In genomic region chr5:117121657-117122056, GRCm38 (mm10) we compare ENCODE assay signal across 9 mouse cellular contexts. TPM values are rescaled to one million over a fixed set of nuclear protein-coding genes. Genes with fewer than 3 reads are reported as not detected.
DNase-seq lines count a peak whose midpoint lies in the region; ATAC-seq lines count a peak whose summit lies in the region.
"Had no signal": no experiment of that assay in that cellular context is flagged by ENCODE, and none has a peak within 500 bp of the region (broad histone marks: within the 10 kb centered on the region; RNA-seq: fewer than 3 reads in every experiment).

No protein-coding gene starts in this region.

- H3K27me3 ChIP-seq in heart, embryonic 13.5 days (replicated peaks): 0 out of 2 replicates have a peak, but pooled peaks cover 10% of the 10 kb centered on the region
- H3K27me3 ChIP-seq in midbrain, embryonic 13.5 days: peaks cover 16% of the 10 kb centered on the region
- H3K27me3 ChIP-seq in midbrain, embryonic 11.5 days (ENCODE audit: control insufficient read depth, insufficient read depth, low read length): peaks cover 4% of the 10 kb centered on the region; the same call in 1 of the 2 replicates
- no peaks in the 10 kb centered on the region for H3K27me3 ChIP-seq in intestine, embryonic 14.5 days (replicated peaks; ENCODE audit: control insufficient read depth, insufficient read depth, low read length)
- H3K27me3 ChIP-seq in stomach, embryonic 15.5 days (replicated peaks): no peaks in the 10 kb centered on the region

- H3K4me2 ChIP-seq in heart, embryonic 13.5 days: peak overlapping the region; percentile 96
- H3K4me2 ChIP-seq in midbrain, embryonic 13.5 days (replicated peaks): peak overlapping the region; percentile 93
- H3K4me2 ChIP-seq in midbrain, embryonic 11.5 days: no peak overlapping the region
- H3K4me2 ChIP-seq in intestine, embryonic 14.5 days (ENCODE audit: low read length): peak overlapping the region; percentile 87
- peak overlapping the region; percentile 90 for H3K4me2 ChIP-seq in stomach, embryonic 15.5 days

- H3K27ac ChIP-seq in heart, embryonic 13.5 days (replicated peaks): no peak overlapping the region
- H3K27ac ChIP-seq in midbrain, embryonic 13.5 days: no peak overlapping the region
- no peak overlapping the region for H3K27ac ChIP-seq in midbrain, embryonic 11.5 days (ENCODE audit: low read depth, low read length)
- no peak overlapping the region for H3K27ac ChIP-seq in intestine, embryonic 14.5 days (ENCODE audit: low read depth)
- no peak overlapping the region for H3K27ac ChIP-seq in stomach, embryonic 15.5 days

- H3K9me3 ChIP-seq in heart, embryonic 13.5 days: no peaks in the 10 kb centered on the region
- H3K9me3 ChIP-seq in midbrain, embryonic 13.5 days: no peaks in the 10 kb centered on the region
- no peaks in the 10 kb centered on the region for H3K9me3 ChIP-seq in midbrain, embryonic 11.5 days (ENCODE audit: control insufficient read depth, low read length)
- H3K9me3 ChIP-seq in intestine, embryonic 14.5 days (ENCODE audit: control insufficient read depth, low read length): no peaks in the 10 kb centered on the region
- no peaks in the 10 kb centered on the region for H3K9me3 ChIP-seq in stomach, embryonic 15.5 days

- H3K4me3 ChIP-seq in heart, embryonic 13.5 days: peak overlapping the region; percentile 82
- H3K4me3 ChIP-seq in midbrain, embryonic 13.5 days (replicated peaks): peak overlapping the region; percentile 76; the same call in 1 of the 2 replicates
- no peak overlapping the region for H3K4me3 ChIP-seq in midbrain, embryonic 11.5 days (ENCODE audit: low read depth, low read length)
- H3K4me3 ChIP-seq in intestine, embryonic 14.5 days (ENCODE audit: low read depth, low read length): no peak overlapping the region
- peak overlapping the region; percentile 82; the same call in 1 of the 2 replicates for H3K4me3 ChIP-seq in stomach, embryonic 15.5 days (replicated peaks)

- H3K9ac ChIP-seq in heart, embryonic 13.5 days: no peak overlapping the region
- no peak overlapping the region for H3K9ac ChIP-seq in midbrain, embryonic 13.5 days (replicated peaks)
- H3K9ac ChIP-seq in midbrain, embryonic 11.5 days (ENCODE audit: low read length): no peak overlapping the region
- no peak overlapping the region for H3K9ac ChIP-seq in intestine, embryonic 14.5 days (ENCODE audit: low read length)
- no peak overlapping the region for H3K9ac ChIP-seq in stomach, embryonic 15.5 days

- DNase-seq in heart, postnatal 4 days: no peak
- DNase-seq in midbrain, embryonic 11.5 days (ENCODE audit: low spot score, missing footprints): no peak
- no peak for DNase-seq in intestine, embryonic 14.5 days (ENCODE audit: low spot score)
- DNase-seq in urinary bladder, adult 2 months (ENCODE audit: low spot score): no peak
- DNase-seq in gastrocnemius, postnatal 4 days (ENCODE audit: low spot score in 2 of 2): no peak
- DNase-seq: cerebellum, adult 11 months had no signal

- no peaks in the 10 kb centered on the region for H3K36me3 ChIP-seq in heart, embryonic 13.5 days
- H3K36me3 ChIP-seq in midbrain, embryonic 13.5 days: no peaks in the 10 kb centered on the region
- no peaks in the 10 kb centered on the region for H3K36me3 ChIP-seq in midbrain, embryonic 11.5 days (ENCODE audit: control insufficient read depth, insufficient read depth, low read length)
- no peaks in the 10 kb centered on the region for H3K36me3 ChIP-seq in intestine, embryonic 14.5 days (ENCODE audit: control insufficient read depth, insufficient read depth, low read length)
- no peaks in the 10 kb centered on the region for H3K36me3 ChIP-seq in stomach, embryonic 15.5 days

- ATAC-seq in heart, embryonic 13.5 days (ENCODE audit: extremely low read depth, insufficient number of reproducible peaks, low FRiP score, low TSS enrichment): no peak
- ATAC-seq in midbrain, embryonic 13.5 days: no peak
- ATAC-seq in midbrain, embryonic 11.5 days (ENCODE audit: low FRiP score): no peak
- no peak for ATAC-seq in intestine, embryonic 14.5 days (replicated peaks; ENCODE audit: low FRiP score, low TSS enrichment, low read depth)
- ATAC-seq in stomach, embryonic 15.5 days (ENCODE audit: insufficient read depth, low FRiP score, low read depth): no peak

- WGBS in heart, embryonic 13.5 days: 7% methylated on average over 2 of the region's 2 CpGs
- 2% methylated on average over 2 of the region's 2 CpGs for WGBS in midbrain, embryonic 13.5 days
- 13% methylated on average over 2 of the region's 2 CpGs for WGBS in midbrain, embryonic 11.5 days
- WGBS in intestine, embryonic 14.5 days: 1% methylated on average over 2 of the region's 2 CpGs
- 5% methylated on average over 2 of the region's 2 CpGs for WGBS in stomach, embryonic 15.5 days

- peaks cover 22% of the 10 kb centered on the region for H3K4me1 ChIP-seq in heart, embryonic 13.5 days
- peaks cover 20% of the 10 kb centered on the region for H3K4me1 ChIP-seq in midbrain, embryonic 13.5 days (replicated peaks)
- peaks cover 9% of the 10 kb centered on the region for H3K4me1 ChIP-seq in midbrain, embryonic 11.5 days (ENCODE audit: control insufficient read depth, insufficient read depth, low read length)
- H3K4me1 ChIP-seq in intestine, embryonic 14.5 days (replicated peaks; ENCODE audit: control insufficient read depth, insufficient read depth, low read length): peaks cover 9% of the 10 kb centered on the region; the same call in 1 of the 2 replicates
- H3K4me1 ChIP-seq in stomach, embryonic 15.5 days: peaks cover 11% of the 10 kb centered on the region; the same call in 1 of the 2 replicates

RNA-seq across cellular contexts. Expression of gene Taok3, which starts 1.7 kb away (rescaled TPM):
- 8.5 and 10.8 TPM in 2 replicates for polyA plus RNA-seq in heart, embryonic 13.5 days (2015; fragmentation: Nextera tagmentation; extraction: Ambion mirVana)
- 10 to 100 TPM in 1 of 2 experiments, 1 to 10 TPM in 1; 8.6 to 10.5 TPM for total RNA-seq in heart, postnatal 4 days (2021)
- 43.7 TPM in 2 replicates for polyA plus RNA-seq in midbrain, embryonic 13.5 days (2015; fragmentation: Nextera tagmentation; extraction: Ambion mirVana)
- 19.3 and 19.7 TPM in 2 replicates for polyA plus RNA-seq in midbrain, embryonic 11.5 days (2014; fragmentation: Nextera tagmentation; extraction: Ambion mirVana)
- polyA plus RNA-seq in intestine, embryonic 14.5 days (2014; fragmentation: Nextera tagmentation; extraction: Ambion mirVana): 32.7 and 37.7 TPM in 2 replicates
- 32.1 and 36.9 TPM in 2 replicates for polyA plus RNA-seq in stomach, embryonic 15.5 days (2015; fragmentation: Nextera tagmentation; extraction: Ambion mirVana)
- 18.1 and 21.7 TPM in 2 replicates for polyA plus RNA-seq in urinary bladder, adult 2 months (2012; rRNA removed)
- 10 to 100 TPM; 13.7 to 14.7 TPM for total RNA-seq in gastrocnemius, postnatal 4 days (2021)

RNA-seq across cellular contexts. Expression of gene Suds3, which starts 5.7 kb away (rescaled TPM):
- polyA plus RNA-seq in heart, embryonic 13.5 days (2015; fragmentation: Nextera tagmentation; extraction: Ambion mirVana): 49.1 and 49.3 TPM in 2 replicates
- 10 to 100 TPM; 68.6 to 80.3 TPM for total RNA-seq in heart, postnatal 4 days (2021)
- 83.5 and 90.1 TPM in 2 replicates for polyA plus RNA-seq in midbrain, embryonic 13.5 days (2015; fragmentation: Nextera tagmentation; extraction: Ambion mirVana)
- 49.0 and 50.3 TPM in 2 replicates for polyA plus RNA-seq in midbrain, embryonic 11.5 days (2014; fragmentation: Nextera tagmentation; extraction: Ambion mirVana)
- 42.0 and 44.1 TPM in 2 replicates for polyA plus RNA-seq in intestine, embryonic 14.5 days (2014; fragmentation: Nextera tagmentation; extraction: Ambion mirVana)
- 74.5 and 79.0 TPM in 2 replicates for polyA plus RNA-seq in stomach, embryonic 15.5 days (2015; fragmentation: Nextera tagmentation; extraction: Ambion mirVana)
- polyA plus RNA-seq in urinary bladder, adult 2 months (2012; rRNA removed): 69.9 and 73.2 TPM in 2 replicates
- 10 to 100 TPM; 52.7 to 54.7 TPM for total RNA-seq in gastrocnemius, postnatal 4 days (2021)

Comparison
In these comparisons a context has a peak if more than half of its experiments do, and no peak if none do; other contexts are left out.
1. H3K4me3 ChIP-seq: peak in heart, embryonic 13.5 days (single experiment), midbrain, embryonic 13.5 days (single experiment) and stomach, embryonic 15.5 days (single experiment); none in midbrain, embryonic 11.5 days (single experiment) and intestine, embryonic 14.5 days (single experiment).